Mouse (Mus musculus): ENCODE measurements around the gene Mef2a.
A peak's percentile ranks its signal among the peaks of the same experiment; 100 is the strongest.

Mef2a gene

DNA sequence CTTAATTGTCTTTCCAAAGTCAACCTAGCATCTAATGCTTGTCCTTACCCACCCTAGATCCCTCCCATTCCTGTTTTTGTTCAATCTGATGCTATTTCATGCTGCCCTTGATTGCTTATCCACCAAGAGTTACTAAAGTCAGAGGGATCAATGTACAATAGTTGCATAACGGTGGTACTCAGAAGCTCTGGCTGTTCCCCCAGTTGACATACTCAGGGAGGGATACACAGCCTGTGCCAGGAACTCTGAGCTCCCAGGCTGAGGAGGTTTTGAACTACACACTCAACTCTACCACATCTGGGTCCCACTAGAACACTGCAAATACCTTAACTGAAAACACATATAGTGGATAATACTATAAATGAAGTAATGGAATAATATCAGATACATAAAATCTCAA, 164.3 kb downstream of the Mef2a start:
- no peak for DNase-seq (ENCODE audit: low spot score)

DNA sequence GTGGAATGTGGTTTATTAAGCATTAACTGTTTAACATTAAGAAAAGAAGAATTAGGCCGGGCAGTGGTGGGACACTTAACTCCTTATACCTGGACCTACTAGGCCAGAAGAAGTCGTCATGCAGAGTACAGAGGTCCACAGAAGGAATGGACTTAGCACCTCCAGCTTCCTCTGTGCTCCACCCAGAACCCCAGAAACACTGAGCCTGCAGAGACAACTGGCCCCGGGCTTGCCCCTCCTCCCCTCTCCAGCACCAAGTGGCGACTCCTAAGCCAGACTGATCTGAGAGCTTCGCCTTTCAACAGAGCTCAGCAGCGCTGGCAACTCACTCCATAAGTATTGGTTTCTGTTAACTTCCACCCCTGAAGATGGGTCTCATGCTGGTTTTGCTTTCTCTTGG, 165.0 kb downstream of the Mef2a start:
- no peak for DNase-seq (ENCODE audit: low spot score)

DNA sequence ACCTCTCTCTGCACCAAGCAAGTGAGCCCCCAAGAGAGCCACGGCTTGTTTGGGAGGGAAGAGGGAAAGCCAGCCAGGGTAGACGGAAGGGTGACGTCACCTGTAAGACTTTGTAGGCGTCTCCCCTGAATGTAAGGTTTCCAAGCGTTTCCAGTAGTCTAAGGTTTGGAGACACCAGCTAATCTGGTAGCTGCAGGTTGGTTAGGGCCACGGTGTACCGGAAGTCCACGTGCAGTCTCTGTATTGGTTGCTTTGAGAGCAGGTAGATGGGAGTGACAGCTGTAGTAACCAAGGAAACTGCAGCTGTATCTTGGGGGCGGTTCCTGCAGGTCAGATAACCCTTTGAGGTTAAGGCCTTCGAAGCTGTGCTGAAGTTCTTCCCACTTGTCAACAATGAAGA, 166.2 kb downstream of the Mef2a start:
- no peak for DNase-seq (ENCODE audit: low spot score)

DNA sequence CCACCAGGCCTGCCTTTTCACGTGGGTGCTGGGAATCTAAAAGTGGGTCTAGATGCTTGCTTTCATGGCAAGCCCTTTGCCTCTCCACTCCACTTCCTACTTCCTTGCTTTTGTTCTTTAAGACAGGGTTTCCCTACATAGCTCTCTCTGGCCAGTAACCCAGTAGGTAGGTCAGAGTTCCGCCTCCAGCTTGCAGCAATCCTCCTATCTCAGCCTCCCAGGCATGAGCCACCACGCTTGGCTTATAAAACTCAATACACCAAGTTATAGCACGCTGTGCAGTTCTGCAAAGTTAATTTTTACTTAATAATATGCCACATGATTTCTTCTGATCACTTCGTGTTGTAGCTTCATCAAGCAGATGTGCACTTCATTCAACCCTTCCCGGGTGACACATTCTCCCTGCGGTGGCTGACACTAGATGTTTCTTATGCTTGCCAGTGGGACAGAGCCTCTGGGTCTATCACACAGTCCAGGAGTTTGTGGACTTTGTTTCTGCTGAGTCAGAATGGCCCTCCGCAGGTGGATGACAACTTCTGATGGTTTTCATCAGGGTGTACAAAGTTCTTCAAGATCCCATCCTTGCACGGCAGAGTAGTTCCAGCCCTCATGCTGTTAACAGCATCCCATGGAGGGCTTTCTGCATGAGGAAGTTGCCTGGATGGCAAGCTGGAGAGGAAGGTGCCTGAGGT, 166.8 kb downstream of the Mef2a start:
- DNase-seq (ENCODE audit: low spot score), result no peak

DNA sequence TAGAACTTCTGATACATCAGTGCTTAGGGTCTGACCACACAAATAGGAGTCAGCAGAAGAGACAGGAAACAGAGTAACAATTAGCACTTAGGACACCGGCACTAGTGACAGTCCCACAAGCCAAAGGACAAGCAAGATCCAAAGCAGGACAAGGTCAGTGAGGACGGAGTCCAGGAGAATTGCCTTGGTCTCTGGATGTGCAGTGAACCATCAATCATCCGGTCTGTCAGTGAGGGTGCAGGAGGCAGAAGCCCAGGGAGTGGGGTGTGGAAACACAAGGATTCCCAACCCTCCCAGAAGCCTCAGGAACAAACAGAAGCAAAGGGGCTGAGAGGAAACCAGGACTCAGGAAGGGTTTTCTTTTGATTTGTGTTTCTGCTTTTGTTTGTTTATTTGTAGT, 169.0 kb downstream of the Mef2a start:
- no peak for DNase-seq (ENCODE audit: low spot score)

DNA sequence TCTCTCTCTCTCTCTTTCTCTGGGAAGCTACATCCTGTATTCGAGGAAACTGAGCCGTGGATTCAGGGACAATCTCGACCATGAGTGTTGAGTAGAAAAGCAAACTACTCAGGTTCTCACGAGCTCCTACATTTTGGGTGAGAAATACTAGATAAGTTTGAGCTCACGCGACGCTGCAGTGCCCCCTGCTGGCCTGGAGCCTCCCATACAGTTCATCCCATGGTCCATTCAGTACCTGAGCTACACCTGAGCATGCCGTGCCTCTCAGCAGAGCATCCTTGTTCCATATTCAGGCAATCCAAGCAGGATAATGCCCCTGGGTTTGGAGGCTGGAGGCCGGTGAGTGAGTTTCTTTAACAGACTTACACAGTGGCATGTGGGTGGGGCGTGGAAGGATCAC, 173.2 kb downstream of the Mef2a start:
- DNase-seq (ENCODE audit: low spot score), result peak; percentile 28

DNA sequence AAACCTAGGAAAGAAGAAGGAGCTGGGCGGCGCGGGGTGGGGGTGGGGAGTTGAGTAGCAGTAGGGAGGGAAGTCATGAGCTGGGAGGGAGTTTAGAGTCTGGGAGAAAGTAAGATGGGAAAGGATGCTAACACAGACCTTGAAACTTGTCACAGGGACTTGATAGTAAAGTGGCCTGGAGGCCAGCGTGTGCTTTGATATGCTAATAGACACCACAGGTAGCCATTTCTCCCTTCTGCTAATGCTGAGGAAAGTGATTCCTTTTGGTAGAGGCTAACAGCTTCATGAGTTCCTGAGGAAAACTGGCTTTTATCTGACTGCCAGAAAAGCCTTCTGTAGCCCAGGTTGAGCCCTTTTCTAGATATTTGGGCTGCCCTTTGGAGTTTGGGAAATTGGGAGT, 188.9 kb downstream of the Mef2a start:
- DNase-seq (ENCODE audit: low spot score), result no peak

Data from adipocyte (in vitro differentiated cells).